ENCODE assay signal across 7 mouse cellular contexts in genomic region chr3:33142398-33142797, GRCm38 (mm10). TPM values are rescaled to one million over a fixed set of nuclear protein-coding genes. Genes with fewer than 3 reads are reported as not detected.
DNase-seq lines count a peak whose midpoint lies in the region; ATAC-seq and TF ChIP-seq lines count a peak whose summit lies in the region.

No protein-coding gene starts in this region.

- H3K9me3 ChIP-seq in lung, embryonic 15.5 days: no peaks in the 10 kb centered on the region
- H3K9me3 ChIP-seq in embryonic facial prominence, embryonic 13.5 days: no peaks in the 10 kb centered on the region
- no peaks in the 10 kb centered on the region for H3K9me3 ChIP-seq in hindbrain, postnatal 0 days (ENCODE audit: low read length)
- H3K9me3 ChIP-seq in midbrain, embryonic 12.5 days: no peaks in the 10 kb centered on the region

- DNase-seq in lung, postnatal 36 days: no peak
- DNase-seq in hindbrain, postnatal 0 days (ENCODE audit: low spot score): peak; percentile 12
- DNase-seq in lung, postnatal 4 days: no peak

- H3K27me3 ChIP-seq in lung, embryonic 15.5 days: peaks cover 27% of the 10 kb centered on the region
- H3K27me3 ChIP-seq in embryonic facial prominence, embryonic 13.5 days: peaks cover 27% of the 10 kb centered on the region
- H3K27me3 ChIP-seq in hindbrain, postnatal 0 days (ENCODE audit: insufficient read depth, low read length): 0 out of 2 replicates have a peak, but pooled peaks cover 5% of the 10 kb centered on the region
- H3K27me3 ChIP-seq in midbrain, embryonic 12.5 days: peaks cover 42% of the 10 kb centered on the region

- peak overlapping the region; percentile 53 for H3K4me3 ChIP-seq in lung, embryonic 15.5 days
- H3K4me3 ChIP-seq in embryonic facial prominence, embryonic 13.5 days: peak overlapping the region; percentile 69
- H3K4me3 ChIP-seq in hindbrain, postnatal 0 days (ENCODE audit: low read length): peak overlapping the region; percentile 70
- peak overlapping the region; percentile 73 for H3K4me3 ChIP-seq in midbrain, embryonic 12.5 days

- H3K9ac ChIP-seq in lung, embryonic 15.5 days: no peak overlapping the region
- H3K9ac ChIP-seq in embryonic facial prominence, embryonic 13.5 days: peak overlapping the region; percentile 58; the same call in 1 of the 2 replicates
- H3K9ac ChIP-seq in hindbrain, postnatal 0 days (replicated peaks; ENCODE audit: low read length): peak overlapping the region; percentile 57
- H3K9ac ChIP-seq in midbrain, embryonic 12.5 days (replicated peaks): peak overlapping the region; percentile 71

- TF ChIP-seq CTCF in hindbrain, postnatal 0 days (IDR thresholded peaks at IDR 0.05; ENCODE audit: low read depth): no peak

- H3K36me3 ChIP-seq in lung, embryonic 15.5 days: no peaks in the 10 kb centered on the region
- no peaks in the 10 kb centered on the region for H3K36me3 ChIP-seq in embryonic facial prominence, embryonic 13.5 days
- no peaks in the 10 kb centered on the region for H3K36me3 ChIP-seq in hindbrain, postnatal 0 days (ENCODE audit: insufficient read depth, low read length)
- H3K36me3 ChIP-seq in midbrain, embryonic 12.5 days: no peaks in the 10 kb centered on the region

- H3K4me2 ChIP-seq in lung, embryonic 15.5 days: peak overlapping the region; percentile 75
- peak overlapping the region; percentile 81 for H3K4me2 ChIP-seq in embryonic facial prominence, embryonic 13.5 days
- peak overlapping the region; percentile 71 for H3K4me2 ChIP-seq in hindbrain, postnatal 0 days (ENCODE audit: low read depth, low read length)
- peak overlapping the region; percentile 91 for H3K4me2 ChIP-seq in midbrain, embryonic 12.5 days (replicated peaks)

- H3K27ac ChIP-seq in lung, embryonic 15.5 days: no peak overlapping the region
- no peak overlapping the region for H3K27ac ChIP-seq in embryonic facial prominence, embryonic 13.5 days
- no peak overlapping the region for H3K27ac ChIP-seq in hindbrain, postnatal 0 days
- no peak overlapping the region for H3K27ac ChIP-seq in midbrain, embryonic 12.5 days (replicated peaks)

- 2% methylated on average over 17 of the region's 17 CpGs for WGBS in lung, embryonic 15.5 days
- WGBS in embryonic facial prominence, embryonic 13.5 days: under 1% methylated on average over 17 of the region's 17 CpGs
- 1% methylated on average over 17 of the region's 17 CpGs for WGBS in hindbrain, postnatal 0 days
- under 1% methylated on average over 17 of the region's 17 CpGs for WGBS in midbrain, embryonic 12.5 days

- ATAC-seq in lung, embryonic 15.5 days (ENCODE audit: borderline replicate concordance, extremely low read depth, low FRiP score, low TSS enrichment): 0 out of 2 replicates have a peak, but pooled peaks have one; percentile 6
- 0 out of 2 replicates have a peak, but pooled peaks have one; percentile 20 for ATAC-seq in embryonic facial prominence, embryonic 13.5 days (ENCODE audit: insufficient number of reproducible peaks, insufficient read depth, low FRiP score, low TSS enrichment, low read depth)
- peak; percentile 53 for ATAC-seq in hindbrain, postnatal 0 days
- ATAC-seq in midbrain, embryonic 12.5 days (ENCODE audit: low FRiP score, low read depth): no peak; the same call in none of the 2 replicates
- no peak for ATAC-seq in megakaryocyte progenitor cell, adult 5-6 weeks (replicated peaks; ENCODE audit: poor library complexity)

- peaks cover 9% of the 10 kb centered on the region for H3K4me1 ChIP-seq in lung, embryonic 15.5 days
- H3K4me1 ChIP-seq in embryonic facial prominence, embryonic 13.5 days: peaks cover 9% of the 10 kb centered on the region
- no peaks in the 10 kb centered on the region for H3K4me1 ChIP-seq in hindbrain, postnatal 0 days (ENCODE audit: insufficient read depth, low read length)
- H3K4me1 ChIP-seq in midbrain, embryonic 12.5 days: peaks cover 13% of the 10 kb centered on the region; the same call in 1 of the 2 replicates

RNA-seq across cellular contexts. Expression of gene Pex5l, which starts 0.6 kb away (rescaled TPM):
- polyA plus RNA-seq in lung, embryonic 15.5 days (2015; fragmentation: Nextera tagmentation; extraction: Ambion mirVana): 0.19 and 0.36 TPM in 2 replicates
- 0.55 and 0.87 TPM in 2 replicates for polyA plus RNA-seq in embryonic facial prominence, embryonic 13.5 days (2015; fragmentation: Nextera tagmentation; extraction: Ambion mirVana)
- total RNA-seq in hindbrain, postnatal 0 days (2014; rRNA removed): 19.9 and 28.8 TPM in 2 replicates
- polyA plus RNA-seq in hindbrain, postnatal 0 days (2015; fragmentation: Nextera tagmentation; extraction: Ambion mirVana): 5.1 and 5.5 TPM in 2 replicates
- polyA plus RNA-seq in midbrain, embryonic 12.5 days (2016; fragmentation: Nextera tagmentation; extraction: Ambion mirVana): 1.3 and 1.6 TPM in 2 replicates
- not detected in 2 replicates for total RNA-seq in megakaryocyte progenitor cell, adult 5-6 weeks (2015)
- total RNA-seq in megakaryocyte progenitor cell, adult 5-6 weeks (2017): not detected in 2 replicates

Comparison
In these comparisons a context has a peak if more than half of its experiments do, and no peak if none do; other contexts are left out.
1. ATAC-seq: peak in lung, embryonic 15.5 days (single experiment), embryonic facial prominence, embryonic 13.5 days (single experiment) and hindbrain, postnatal 0 days (single experiment); none in midbrain, embryonic 12.5 days (single experiment) and megakaryocyte progenitor cell, adult 5-6 weeks (single experiment).
2. Peak in every context shown above with its lines, with median percentiles within 50 percentile points of each other: H3K4me2 ChIP-seq and H3K4me3 ChIP-seq.